Mouse (Mus musculus) cerebellum, adult 9-10 months (tissue): ENCODE measurements around the gene Gm765.

Source experiments
- DNase-seq: peaks from one replicate; pipeline ENCODE4 v3.0.0; 2022

Gm765 gene

GRCm38 (mm10) chr6:98212225-98212624 lies 130.3 kb downstream of the Gm765 start:
- no peak for DNase-seq

- DNase-seq = no peak
Observed at GRCm38 (mm10) chr6:98210237-98210636, 132.3 kb downstream of the Gm765 start.

- no peak for DNase-seq
Observed at GRCm38 (mm10) chr6:98208051-98208450, 134.5 kb downstream of the Gm765 start.

- no peak for DNase-seq
Observed at GRCm38 (mm10) chr6:98198706-98199105, 143.8 kb downstream of the Gm765 start.

- no peak for DNase-seq
Observed at GRCm38 (mm10) chr6:98190745-98191442, 151.7 kb downstream of the Gm765 start.
